Mouse (Mus musculus): ENCODE measurements around the gene Zfp14. TPM values are rescaled to one million over a fixed set of nuclear protein-coding genes. Genes with fewer than 3 reads are reported as not detected.

Gene Zfp14
- polyA plus RNA-seq, 2 experiments from 2014 or later: 5.4 to 7.5 TPM

GRCm38 (mm10) chr7:30027331-30027730 is 23.8 kb downstream of the Zfp14 start:
- no peak for ATAC-seq

GRCm38 (mm10) chr7:30025358-30025757 is 25.8 kb downstream of the Zfp14 start:
- ATAC-seq: no peak

- no peak for ATAC-seq
Observed at GRCm38 (mm10) chr7:30023800-30024199, 27.4 kb downstream of the Zfp14 start.

- ATAC-seq: no peak
Observed at GRCm38 (mm10) chr7:30023324-30023723, 27.9 kb downstream of the Zfp14 start.

GRCm38 (mm10) chr7:30019543-30019942 is 31.6 kb downstream of the Zfp14 start:
- ATAC-seq: no peak

- no peak for ATAC-seq
Observed at GRCm38 (mm10) chr7:30017226-30017625, 34.0 kb downstream of the Zfp14 start.

- peak; percentile 63 for ATAC-seq
Observed at GRCm38 (mm10) chr7:30012956-30013363, 38.2 kb downstream of the Zfp14 start.

GRCm38 (mm10) chr7:30010551-30011195 is 40.5 kb downstream of the Zfp14 start:
- no peak for ATAC-seq

- ATAC-seq: no peak
Observed at GRCm38 (mm10) chr7:30009321-30010085, 41.7 kb downstream of the Zfp14 start.

GRCm38 (mm10) chr7:30008020-30008690 is 43.0 kb downstream of the Zfp14 start:
- ATAC-seq: no peak

GRCm38 (mm10) chr7:30007601-30008000 is 43.6 kb downstream of the Zfp14 start:
- no peak for ATAC-seq

GRCm38 (mm10) chr7:30000601-30001000 is 50.6 kb downstream of the Zfp14 start:
- ATAC-seq: no peak

GRCm38 (mm10) chr7:29995134-29995533 is 56.0 kb downstream of the Zfp14 start:
- no peak for ATAC-seq

- no peak for ATAC-seq
Observed at GRCm38 (mm10) chr7:29993340-29993739, 57.8 kb downstream of the Zfp14 start.

GRCm38 (mm10) chr7:29992698-29993097 is 58.5 kb downstream of the Zfp14 start:
- no peak for ATAC-seq

GRCm38 (mm10) chr7:29989031-29989430 is 62.1 kb downstream of the Zfp14 start:
- no peak for ATAC-seq

- no peak for ATAC-seq
Observed at GRCm38 (mm10) chr7:29987551-29987950, 63.6 kb downstream of the Zfp14 start.

Other genes starting within 250 kb of the Zfp14 start
- 10 to 100 TPM; 19.6 to 25.2 TPM for gene Zfp790, start 235.3 kb downstream of the Zfp14 start, polyA plus RNA-seq (2017; shearing (Covaris generic))
- gene Zfp940, start 197.7 kb downstream of the Zfp14 start, polyA plus RNA-seq (2017; shearing (Covaris generic)): 1 to 10 TPM; 3.6 to 4.5 TPM
- 1 to 10 TPM; 6.7 to 9.2 TPM for gene Zfp420, start 191.4 kb downstream of the Zfp14 start, polyA plus RNA-seq (2017; shearing (Covaris generic))
- 1 to 10 TPM; 2.7 to 7.6 TPM for gene Zfp27, start 144.8 kb downstream of the Zfp14 start, polyA plus RNA-seq (2017; shearing (Covaris generic))
- under 1 TPM; 0.98 to 0.99 TPM for gene Zfp383, start 143.2 kb downstream of the Zfp14 start, polyA plus RNA-seq (2017; shearing (Covaris generic))
- gene Zfp74, start 97.3 kb downstream of the Zfp14 start, polyA plus RNA-seq (2017; shearing (Covaris generic)): 1 to 10 TPM; 4.8 to 5.2 TPM
- 1 to 10 TPM; 2.1 to 2.8 TPM for gene Zfp568, start 67.4 kb downstream of the Zfp14 start, polyA plus RNA-seq (2017; shearing (Covaris generic))
- 10 to 100 TPM in 1 of 2 experiments, 1 to 10 TPM in 1; 8.6 to 11.9 TPM for gene Zfp82, start 21.5 kb upstream of the Zfp14 start, polyA plus RNA-seq (2017; shearing (Covaris generic))
- 1 to 10 TPM; 1.5 to 3.6 TPM for gene Gm26920, start 39.0 kb upstream of the Zfp14 start, polyA plus RNA-seq (2017; shearing (Covaris generic))
- 10 to 100 TPM; 11.6 to 12.0 TPM for gene Zfp566, start 39.1 kb upstream of the Zfp14 start, polyA plus RNA-seq (2017; shearing (Covaris generic))
- gene Zfp260, start 43.4 kb upstream of the Zfp14 start, polyA plus RNA-seq (2017; shearing (Covaris generic)): 10 to 100 TPM; 74.8 to 96.0 TPM
- gene Zfp382, start 70.6 kb upstream of the Zfp14 start, polyA plus RNA-seq (2017; shearing (Covaris generic)): 10 to 100 TPM; 13.2 to 20.3 TPM
- gene Zfp146, start 118.4 kb upstream of the Zfp14 start, polyA plus RNA-seq (2017; shearing (Covaris generic)): 10 to 100 TPM; 19.5 to 22.3 TPM
- under 1 TPM in 1 of 2 experiments, not detected in 1; 0.90 TPM for gene Cox7a1, start 132.8 kb upstream of the Zfp14 start, polyA plus RNA-seq (2017; shearing (Covaris generic))
- gene Capns1, start 147.4 kb upstream of the Zfp14 start, polyA plus RNA-seq (2017; shearing (Covaris generic)): 10 to 100 TPM; 49.8 to 68.7 TPM
- 10 to 100 TPM; 50.3 to 54.3 TPM for gene Polr2i, start 180.6 kb upstream of the Zfp14 start, polyA plus RNA-seq (2017; shearing (Covaris generic))
- 100 to 1,000 TPM in 1 of 2 experiments, 10 to 100 TPM in 1; 96.7 to 104 TPM for gene Tbcb, start 180.9 kb upstream of the Zfp14 start, polyA plus RNA-seq (2017; shearing (Covaris generic))
- not detected for gene Ovol3, start 184.3 kb upstream of the Zfp14 start, polyA plus RNA-seq (2017; shearing (Covaris generic))
- gene Thap8, start 228.7 kb upstream of the Zfp14 start, polyA plus RNA-seq (2017; shearing (Covaris generic)): 1 to 10 TPM in 1 of 2 experiments, not detected in 1; 1.6 TPM
- 1 to 10 TPM; 1.9 to 3.2 TPM for gene Wdr62, start 229.0 kb upstream of the Zfp14 start, polyA plus RNA-seq (2017; shearing (Covaris generic))
- gene Clip3, start 240.3 kb upstream of the Zfp14 start, polyA plus RNA-seq (2017; shearing (Covaris generic)): 1 to 10 TPM; 5.5 to 6.5 TPM

Data from CD4-positive, CD25-positive, alpha-beta regulatory T cell, adult 4 months (primary cell).